Mouse (Mus musculus) liver, embryonic 14.5 days (tissue): ENCODE measurements around the gene Vldlr.

Experiments
- CTCF ChIP-seq: IDR thresholded peaks from 2 replicates; pipeline ENCODE4 v1.5.1; 2016; ENCODE audit warnings: antibody characterized with exemption, low read depth, control low read depth
- EP300 ChIP-seq: IDR thresholded peaks from 2 replicates; pipeline ENCODE4 v1.6.1; 2016; ENCODE audit warnings: antibody characterized with exemption, low read depth

DNA sequence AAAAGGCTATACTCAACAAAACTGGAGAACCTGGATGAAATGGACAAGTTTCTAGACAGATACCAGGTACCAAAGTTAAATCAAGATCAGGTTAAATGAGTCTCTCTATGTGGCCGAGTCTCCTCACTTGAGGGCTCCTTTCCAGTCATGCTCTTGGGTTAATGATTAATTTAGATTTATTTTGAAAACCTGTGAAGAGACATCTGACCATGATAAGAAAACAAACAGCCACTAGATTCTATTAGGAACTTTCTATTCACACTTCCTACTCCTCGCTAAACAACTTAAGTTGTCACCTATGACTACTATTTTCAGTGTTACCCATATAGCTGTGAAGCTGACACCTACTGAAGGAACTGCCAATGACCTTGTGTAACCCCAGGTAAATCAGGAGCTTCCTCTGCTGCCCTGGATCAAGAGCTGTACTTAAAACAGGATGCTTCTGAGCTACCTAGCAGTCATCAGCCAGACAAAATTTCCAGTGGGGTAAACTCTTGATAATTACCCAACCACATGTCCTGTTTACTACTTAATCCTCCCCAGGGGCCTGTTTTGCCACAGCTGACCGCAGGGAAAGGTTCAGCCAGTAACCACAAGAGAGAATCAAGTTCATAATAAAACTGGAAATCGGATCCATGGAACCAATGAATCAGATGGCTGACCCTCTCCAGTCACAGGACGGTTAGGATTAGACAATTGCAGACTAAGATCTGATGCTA lies 48.5 kb upstream of the Vldlr start:
- no peak for TF ChIP-seq CTCF
- TF ChIP-seq EP300, result no peak
